Mouse (Mus musculus) brain, embryonic 18.5 days (tissue): Measurements from ENCODE around the gene Krba1.

Experiments used
- DNase-seq: peaks from one replicate; pipeline ENCODE4 v3.0.0-alpha.2; 2012; ENCODE audit warnings: low read depth, low spot score

The Krba1 gene

DNA sequence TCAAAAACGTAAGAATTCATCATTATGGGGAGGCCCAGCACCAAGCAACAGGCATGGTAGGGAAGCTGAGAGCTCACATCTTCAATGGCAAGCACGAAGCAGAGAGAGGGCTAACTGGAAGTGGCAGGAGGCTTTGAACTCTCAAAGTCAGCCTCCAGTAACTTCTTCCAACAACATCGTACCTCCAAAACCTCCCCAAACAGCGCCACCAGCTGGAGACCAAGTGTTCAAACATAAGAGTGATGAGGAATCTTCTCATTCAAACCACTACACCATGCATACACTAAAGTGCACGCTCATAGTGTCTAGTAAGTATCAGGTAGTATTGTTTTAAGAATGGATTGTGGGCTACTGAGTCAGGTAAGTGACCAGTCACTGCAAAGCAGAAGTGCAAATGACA is 28.7 kb downstream of the Krba1 start:
- DNase-seq = no peak

DNA sequence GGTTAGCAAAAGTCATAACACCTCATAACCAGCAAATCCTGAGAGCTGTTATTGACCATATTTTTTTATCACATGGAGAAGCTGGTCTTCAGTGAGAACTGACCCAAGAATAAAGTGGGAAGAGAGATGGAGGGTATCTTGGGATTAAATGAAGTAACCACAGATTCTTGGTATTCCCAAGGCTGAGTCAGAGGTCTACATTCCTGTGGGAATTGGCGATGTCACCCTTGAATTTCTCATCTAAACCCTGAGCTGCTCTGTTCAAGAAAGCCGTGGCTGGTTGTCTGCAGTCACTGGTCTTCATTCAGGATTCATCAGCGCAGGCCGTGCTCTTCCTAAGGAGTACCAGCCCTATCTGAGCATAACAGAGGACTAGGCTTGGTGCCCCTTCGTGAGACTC is 31.6 kb downstream of the Krba1 start:
- DNase-seq = no peak

DNA sequence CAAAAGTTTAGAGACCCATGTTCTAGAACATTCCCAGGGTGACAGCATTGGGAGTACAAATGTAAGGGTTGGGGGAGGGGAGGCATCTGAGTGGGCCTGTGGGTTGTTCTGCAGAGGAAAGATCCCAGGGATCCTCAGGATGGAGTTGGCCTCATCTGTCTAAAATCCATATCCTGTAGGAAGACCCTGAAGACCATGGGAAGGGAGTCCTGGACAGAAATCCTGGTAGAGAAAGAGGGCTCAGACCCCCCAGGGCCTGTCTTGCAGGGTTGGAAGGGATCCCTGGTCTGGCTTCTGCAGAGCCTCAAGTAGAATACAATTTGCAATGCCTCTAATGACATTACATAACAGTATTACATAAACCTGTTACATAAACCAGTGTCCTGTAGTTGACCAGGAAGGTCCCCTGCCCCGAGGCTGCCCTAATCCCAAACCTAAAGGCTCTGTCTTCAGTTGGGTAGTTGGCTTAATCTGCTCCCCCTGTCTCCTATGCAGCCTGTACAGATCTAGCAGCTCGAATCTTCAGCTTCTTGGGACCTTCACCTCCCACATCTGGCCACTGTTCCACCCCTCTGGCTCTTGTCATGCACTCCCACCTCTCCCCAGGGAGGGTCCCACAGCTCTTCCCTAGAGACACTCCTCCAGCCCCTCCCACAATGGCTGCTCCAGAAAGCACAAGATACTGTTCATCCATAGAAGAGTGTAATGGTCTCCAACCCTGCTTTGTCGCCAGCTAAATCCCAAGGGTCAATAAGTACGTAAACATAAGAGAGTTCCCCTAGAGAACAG is 33.6 kb downstream of the Krba1 start:
- no peak for DNase-seq

DNA sequence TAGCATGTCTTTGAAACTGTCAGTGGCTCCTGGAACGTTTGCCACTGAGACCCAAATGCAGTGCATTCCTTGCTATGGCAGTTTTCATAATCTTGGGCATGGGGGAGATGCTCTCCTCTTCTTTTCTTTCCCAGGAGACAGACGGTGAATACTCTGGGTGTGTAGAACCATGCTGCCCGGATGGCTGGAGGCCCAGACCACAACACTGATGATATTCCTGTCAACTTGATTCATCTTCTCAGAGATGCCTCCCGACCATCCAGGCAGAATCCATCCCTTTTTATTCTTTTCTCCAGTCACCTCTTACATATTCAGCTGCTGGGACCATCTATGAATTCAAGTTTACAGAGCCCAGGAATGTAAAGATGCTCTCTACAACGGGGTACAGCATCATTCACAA is 35.4 kb downstream of the Krba1 start:
- DNase-seq = no peak

DNA sequence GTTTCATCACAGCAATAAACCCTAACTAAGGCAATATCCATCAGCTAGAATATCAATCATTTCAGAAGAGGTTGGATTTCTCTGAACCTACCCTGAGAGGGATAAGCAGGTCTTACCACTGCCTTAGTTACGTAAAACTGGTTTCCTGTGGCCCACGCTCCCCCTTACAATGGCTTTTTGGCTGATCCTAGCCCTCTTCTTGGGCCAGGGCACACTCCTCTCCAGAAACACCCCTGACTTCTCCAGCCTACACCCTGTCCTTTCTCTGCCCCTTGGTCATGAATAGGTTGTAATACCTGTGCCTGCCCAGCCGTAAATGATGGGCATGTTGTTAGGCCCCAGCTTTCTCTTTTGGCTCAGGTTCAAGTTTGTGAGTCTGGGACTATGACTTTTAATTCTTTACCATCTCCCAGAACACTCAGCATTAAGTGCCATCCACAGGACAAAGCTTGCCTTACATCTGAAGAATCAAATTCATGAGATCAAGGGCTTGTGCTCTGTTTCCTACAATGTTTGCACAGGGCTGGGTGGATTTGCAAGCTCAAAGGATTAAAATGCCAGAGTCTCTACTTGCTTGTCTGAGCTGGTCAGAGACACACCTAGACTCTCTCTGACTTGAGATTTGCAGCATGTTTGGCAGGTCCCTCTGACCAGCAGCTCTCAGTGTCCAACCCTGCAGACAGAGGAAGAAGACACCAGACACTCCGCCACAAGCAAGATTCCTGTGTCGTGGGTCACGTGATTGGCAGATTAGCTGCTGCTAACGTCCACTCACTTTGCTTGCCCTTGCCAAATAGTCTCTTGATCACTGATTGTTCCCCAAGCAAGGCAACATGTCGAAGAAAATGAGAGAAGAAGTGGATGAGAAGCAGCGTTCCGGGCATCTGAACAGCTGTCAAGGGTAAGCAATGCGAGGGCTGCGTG is 37.8 kb downstream of the Krba1 start:
- DNase-seq = no peak

DNA sequence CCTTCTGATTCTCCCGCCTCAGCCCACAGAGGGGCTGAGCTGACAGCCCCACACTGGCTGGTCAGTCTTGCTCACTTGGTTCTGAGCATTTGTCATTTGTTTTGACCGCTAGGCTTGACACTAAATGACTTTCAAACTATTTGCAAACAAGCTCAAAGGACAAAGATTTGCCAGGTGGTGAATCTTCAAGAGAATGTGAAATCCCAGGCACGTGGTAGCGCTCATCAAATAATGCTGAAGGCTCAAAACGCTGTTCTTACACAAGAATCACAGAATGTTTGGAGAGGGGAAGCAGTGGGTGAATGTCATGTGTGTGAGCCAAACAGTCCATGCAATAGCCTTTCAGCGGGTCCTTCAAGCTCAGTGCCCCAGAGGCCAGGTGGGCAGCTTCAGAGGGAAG is 39.3 kb downstream of the Krba1 start:
- DNase-seq = no peak

DNA sequence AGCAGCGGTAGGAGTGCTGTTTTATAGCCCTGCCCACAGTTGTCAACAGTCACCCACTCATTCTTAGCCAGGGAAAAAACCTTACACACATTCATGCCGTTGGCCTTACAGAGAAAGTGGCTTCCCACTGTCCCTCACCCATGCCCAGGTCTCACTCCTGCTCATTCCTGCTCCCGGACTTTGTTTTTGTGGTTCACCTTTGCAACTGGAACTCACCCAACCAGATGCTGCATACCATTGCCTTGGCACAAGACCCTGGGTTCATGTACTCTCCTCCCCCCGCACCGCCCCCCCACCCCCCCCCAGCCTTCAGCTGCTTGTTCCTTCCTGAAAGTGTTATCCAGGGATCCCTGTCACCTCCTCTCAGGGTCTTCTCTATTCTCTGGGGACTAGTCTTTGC is 39.7 kb downstream of the Krba1 start:
- DNase-seq = no peak

DNA sequence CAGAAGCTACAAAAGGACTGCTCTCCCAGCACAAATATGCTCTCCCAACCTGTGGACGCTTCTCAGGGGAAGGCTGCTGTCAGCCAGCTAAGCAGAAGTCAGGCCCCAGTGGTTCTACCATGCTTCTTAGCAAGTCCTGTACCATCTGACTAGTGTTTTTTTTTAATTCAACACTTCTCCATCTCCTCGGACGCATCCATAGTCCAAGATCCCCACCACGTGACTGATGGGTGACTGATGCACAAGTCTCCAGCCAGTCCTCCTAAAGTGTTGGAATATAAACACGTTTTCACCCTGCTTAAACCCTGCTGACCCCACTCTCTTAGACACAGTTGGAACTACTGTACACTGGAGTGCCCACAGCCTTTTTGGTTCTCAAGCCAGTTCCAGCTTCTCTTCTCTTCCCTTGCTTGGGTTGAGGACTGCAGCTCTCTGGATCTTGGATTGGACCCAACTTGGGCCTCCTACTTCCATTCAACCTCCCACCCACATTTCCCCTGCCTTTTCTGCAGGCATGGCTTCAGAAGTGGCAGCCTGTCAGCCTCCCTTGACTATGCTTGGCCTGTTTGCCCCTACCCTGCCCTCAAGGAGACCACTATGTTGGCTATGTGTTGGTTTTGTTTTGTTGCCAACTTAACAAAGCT is 40.4 kb downstream of the Krba1 start:
- DNase-seq = no peak

DNA sequence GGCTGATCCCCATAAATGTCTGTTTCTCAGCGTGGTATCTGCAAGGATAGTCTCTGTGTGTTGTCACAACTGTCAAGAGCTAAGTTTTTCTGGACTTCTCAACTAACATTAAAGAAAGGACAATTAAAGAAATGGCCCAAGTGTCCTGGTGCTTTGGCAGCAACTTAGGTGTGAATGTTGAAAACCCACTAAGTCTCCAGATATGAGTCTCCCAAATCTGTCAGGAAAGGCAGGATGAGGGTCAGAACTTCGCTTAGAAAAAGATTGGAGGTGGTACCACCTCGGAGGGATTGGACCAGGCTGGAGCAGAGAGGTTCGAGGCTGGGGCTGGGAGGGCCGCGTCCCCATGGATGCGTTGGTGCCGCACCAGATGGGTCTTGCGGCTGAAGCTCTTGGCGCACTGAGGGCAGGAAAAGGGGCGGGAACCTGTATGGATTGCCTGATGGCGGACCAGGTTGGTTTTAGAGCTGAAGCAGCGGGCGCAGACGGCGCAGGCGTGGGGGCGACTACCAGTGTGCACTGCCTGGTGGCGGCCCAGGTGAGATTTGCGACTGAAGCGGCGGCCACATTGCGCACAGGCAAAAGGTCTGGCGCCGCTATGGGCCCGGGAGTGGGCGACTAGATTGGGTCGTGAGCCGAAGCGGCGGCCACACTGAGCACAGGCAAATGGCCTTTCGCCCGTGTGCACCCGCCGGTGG is 42.4 kb downstream of the Krba1 start:
- no peak for DNase-seq

DNA sequence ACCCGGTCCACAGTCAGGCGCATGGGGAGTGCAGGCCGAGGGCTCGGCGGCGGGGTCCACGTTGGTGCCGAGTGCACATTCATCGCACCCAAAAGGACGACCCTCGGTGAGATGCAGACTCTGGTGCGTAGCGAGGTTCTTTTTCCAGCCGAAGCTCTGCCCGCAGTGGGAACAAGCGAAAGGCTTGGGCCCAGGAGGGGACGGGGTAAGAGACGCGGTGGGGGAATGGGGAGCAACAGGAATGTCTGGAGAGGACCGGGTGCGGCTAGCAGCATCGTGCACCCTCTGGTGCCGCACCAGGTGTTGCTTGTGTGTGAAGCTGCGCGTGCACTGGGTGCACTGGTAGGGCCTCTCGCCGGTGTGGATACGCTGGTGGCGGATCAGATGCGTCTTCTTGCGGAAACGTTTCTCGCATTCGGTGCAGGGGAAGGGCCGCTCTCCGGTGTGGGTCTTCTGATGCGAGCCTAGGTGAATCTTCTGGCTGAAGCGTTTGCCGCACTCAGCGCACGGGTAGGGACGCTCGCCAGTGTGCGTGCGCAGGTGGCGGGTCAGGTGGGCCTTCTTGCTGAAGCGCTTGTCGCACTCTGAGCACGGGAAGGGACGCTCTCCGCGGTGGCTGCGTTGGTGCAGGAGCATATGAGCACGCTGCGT is 43.2 kb downstream of the Krba1 start:
- no peak for DNase-seq

DNA sequence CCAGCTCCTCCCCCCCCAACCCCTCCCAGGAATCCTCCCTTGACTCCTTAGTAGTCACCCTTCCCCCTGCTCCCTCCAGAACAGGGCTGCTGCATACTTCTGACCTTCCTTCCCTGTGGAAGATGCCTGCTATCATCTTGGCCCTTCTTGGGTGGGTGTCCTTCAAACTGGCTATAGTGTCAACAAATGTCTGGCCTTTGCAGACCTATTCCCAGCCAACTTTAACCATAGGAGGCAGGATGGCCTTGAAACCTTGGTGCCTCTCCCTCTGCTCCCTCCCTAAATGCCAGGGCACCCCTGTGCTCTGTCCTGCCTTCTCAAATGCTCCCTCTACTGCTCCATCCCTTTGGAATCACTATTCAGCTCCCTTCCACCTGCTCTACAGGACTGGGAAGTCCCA is 44.3 kb downstream of the Krba1 start:
- DNase-seq = no peak

DNA sequence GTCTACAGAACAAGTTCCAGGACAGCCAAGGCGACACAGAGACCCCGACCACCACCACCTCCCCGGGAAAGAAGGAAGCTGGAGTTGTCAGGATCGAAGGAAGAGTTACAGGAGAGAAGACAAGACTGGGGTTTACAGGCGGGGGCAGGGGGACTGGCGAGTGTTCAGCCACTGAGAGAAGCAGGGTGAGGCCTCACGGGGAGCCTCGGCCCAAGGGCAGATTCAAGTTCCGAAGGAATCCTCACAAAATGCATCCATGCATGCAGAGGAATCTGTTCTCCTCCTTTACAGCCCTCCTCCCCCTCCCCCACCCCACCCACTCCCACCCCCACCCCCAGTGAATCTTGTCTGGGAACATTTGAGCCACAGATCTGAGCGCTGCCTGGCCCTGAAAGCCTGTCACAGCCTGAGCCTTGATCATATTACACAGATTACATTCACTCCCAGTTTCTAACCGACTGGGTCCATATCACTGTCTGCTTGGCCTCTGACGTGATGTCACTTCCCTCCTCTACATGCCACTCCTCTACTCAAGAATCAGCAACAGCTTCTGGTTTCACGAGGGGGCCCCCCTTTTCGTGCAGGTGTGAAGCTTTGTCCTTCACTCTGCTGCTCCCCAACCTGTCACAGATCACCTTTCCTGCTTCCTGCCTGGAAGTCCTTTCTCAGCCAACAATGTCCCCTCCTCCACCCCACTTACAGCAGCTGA is 45.1 kb downstream of the Krba1 start:
- DNase-seq = no peak

DNA sequence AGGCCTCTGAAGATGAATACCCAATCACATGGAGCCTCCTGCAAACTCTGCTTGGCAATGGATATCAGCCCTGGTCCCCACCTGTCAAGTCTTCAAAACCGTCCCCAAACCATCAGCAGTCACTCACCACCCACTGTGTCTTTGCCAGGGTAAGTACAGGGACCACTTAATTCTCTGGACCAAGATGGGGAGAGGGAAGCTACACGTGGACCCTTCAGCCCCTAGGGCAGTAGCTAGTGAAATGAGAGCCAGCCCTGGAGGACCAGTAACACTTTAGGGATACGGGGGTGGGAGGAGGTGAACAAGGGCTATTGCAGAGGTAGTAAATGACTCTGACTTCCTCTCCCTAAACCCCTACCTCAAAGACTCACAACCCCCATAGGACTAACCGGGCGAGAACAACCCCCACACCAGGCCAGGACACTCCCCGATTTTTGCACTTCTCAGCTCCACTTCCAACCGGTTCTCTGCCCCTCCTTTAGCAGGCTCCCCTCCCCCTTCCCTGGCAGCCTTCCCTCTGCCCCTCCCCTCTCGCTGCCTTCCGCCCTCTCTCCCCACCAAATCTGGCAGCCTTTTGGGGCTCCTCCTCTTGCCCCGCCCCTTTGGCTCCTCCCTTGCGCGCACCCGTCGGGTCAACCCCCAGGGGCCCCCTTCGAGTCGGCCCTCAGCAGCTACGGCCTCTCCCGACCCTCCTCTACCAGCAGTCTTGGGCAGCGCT is 48.4 kb downstream of the Krba1 start:
- no peak for DNase-seq

DNA sequence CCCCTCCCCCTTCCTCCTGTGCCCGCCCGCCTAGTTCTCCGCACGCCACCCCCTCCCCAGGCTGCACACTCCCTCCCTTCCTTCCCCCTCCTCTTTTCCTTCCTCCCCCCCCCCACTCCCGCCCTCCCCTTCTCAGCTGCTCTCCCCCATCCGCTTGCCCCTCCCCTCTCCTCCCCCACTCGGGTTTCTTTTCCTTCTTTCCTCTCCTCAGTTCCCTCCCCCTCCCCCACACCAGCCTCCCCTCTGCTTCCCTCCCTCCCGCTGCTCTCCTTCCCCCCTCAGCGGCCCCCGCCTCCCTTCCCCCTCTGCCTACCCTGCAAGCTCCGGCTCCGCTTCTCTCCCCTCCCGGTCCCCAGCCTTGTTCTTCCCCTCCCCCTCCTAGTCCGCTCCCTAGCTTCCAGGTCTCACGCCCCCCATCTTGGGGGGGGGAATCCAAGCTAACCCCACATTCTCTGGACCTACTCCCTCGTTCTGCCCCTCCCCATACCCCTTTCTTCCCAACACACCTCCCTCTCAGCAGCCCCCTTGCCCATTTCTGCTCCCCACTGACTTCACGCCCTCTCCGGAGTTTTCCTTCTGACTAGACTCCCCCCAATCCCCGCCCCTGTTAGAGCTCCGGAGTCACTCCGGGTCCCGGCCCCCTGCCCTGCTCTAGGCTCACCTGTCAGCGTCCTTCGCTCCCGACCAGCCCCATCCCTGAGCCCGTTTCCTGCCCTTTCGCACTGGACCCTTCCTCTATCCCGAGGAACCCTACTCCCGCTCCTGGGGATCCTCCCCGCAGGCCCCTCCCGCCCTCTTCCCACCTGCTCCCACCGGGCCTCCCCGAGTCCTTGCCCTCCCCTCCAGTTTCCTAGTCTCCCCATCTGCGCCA is 49.2 kb downstream of the Krba1 start:
- DNase-seq = peak; percentile 89

DNA sequence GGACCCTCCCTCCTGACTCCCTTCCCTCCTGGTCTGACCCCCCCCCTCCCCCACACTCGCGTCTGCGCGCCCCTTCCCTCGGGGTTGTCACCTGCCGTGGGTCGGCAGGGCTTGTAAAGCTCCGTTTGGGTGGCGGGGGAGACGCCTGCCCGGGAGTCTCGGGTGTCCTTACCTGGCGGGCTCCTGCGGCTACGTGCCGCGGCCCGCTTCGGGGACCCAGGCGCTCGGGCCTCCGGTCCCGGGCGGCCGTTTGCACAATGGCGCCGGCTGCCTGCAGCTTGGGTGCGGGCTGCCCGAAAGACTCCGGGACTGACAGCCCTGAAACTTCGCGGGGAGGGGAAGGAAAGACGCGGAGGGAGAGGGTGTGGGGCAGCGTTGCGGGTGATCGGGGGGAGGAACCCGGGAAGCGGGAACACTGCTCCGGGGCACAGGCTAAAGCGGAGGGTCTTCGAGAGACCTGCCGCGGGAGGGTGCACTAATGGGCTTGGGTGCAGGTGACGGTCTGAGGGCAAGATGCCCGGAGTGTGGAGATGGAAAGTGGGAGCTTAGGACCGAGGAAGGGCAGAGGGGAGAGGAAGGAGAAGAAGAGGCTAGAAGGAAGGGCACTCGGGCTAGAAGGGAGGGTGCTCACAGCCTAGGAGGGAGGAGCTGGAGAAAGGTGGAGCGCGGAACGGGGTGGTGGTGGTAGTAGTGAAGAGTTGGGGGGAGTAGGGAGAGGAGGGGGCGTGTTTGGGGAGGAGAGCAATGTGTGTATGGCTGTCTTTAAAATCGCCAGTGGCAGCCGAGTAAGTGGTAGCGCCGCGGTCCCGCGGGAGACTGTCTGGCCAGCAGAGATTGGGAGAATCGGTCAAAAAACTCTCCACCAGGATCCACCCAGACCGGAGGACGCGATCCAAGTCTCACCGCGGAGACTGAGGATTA is 50.1 kb downstream of the Krba1 start, which contains the start of gene Zfp467:
Gene Zfp467 (minus strand): TSS at position 645 of the 921 bp plus-strand sequence.
- no peak for DNase-seq

DNA sequence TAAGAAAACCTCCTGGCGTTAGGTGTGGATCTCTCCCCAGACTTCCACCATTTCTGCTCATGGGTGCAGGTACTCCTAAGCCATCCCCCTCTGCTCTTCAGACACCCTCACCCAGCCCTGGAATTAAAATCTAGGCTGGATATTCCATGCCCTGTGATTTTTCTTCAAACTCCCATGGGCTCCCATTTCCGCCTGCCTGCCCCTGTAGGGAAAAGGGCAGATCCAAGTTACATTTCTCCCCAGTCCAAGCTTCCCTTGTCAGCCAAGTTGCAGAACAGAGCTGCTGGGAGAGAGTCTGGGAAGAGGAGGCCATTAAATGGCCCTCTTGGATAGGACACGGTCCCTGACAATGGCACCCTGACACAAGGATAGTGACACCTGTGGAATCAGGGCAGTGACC is 50.9 kb downstream of the Krba1 start:
- DNase-seq = no peak

DNA sequence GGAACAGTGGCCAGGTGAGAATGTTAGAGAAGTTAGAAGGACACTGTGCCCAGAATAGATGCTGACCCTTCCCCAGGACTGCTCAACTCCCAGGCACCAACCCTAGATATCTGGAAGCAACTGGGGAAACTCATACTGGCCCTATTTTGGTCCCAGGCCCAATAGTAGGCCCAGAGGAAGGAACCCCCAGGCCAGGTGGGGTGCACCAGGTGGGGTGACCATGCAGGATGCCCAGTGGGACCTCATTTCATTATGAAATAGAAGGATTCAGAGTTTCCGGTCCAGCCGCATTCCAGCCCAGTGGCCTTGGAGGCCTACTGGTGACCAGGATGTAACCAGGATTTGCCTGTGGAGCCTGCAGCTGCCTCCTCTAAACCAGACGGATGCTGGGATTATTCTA is 51.5 kb downstream of the Krba1 start:
- no peak for DNase-seq

DNA sequence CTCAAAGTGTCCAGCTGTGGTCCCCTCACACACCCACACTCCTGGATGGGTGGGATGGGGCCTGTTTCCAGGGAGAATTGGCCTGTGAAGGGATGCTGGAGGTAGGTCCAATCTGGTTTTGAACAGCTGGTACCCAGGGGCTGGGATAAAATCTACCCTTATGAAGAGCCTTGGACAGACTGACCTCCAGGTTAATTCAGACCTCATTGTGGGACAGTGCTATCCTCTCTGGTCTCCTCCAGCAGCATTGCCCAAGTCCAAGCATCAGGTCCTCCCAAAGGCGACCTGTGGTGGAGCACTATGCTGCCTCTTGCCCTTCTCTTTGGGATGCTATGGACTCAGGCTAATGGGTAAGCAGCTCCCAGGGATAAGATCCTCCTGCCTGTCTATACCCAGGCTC is 52.5 kb downstream of the Krba1 start, which contains the start of gene Sspo:
Gene Sspo (plus strand): TSS at position 301 of the 400 bp plus-strand sequence.
- no peak for DNase-seq
